Mouse (Mus musculus): ENCODE data around the gene Zic1. TPM values are rescaled to one million over a fixed set of nuclear protein-coding genes. Genes with fewer than 3 reads are reported as not detected.

Zic1 gene
- total RNA-seq, 2 experiments from 2014 or later: 0.47 to 3.9 TPM

- intact Hi-C loops (cut with DNase I; ENCODE audit: low total_unique reads): no loop called here
- no peak for DNase-seq
Measured at GRCm38 (mm10) chr9:91371011-91371410, 5.4 kb upstream of the Zic1 start.

- no peak for DNase-seq
- intact Hi-C loops (cut with DNase I; ENCODE audit: low total_unique reads): no loop called here
Measured at GRCm38 (mm10) chr9:91370191-91370708, 4.6 kb upstream of the Zic1 start.

- intact Hi-C loops (cut with DNase I; ENCODE audit: low total_unique reads): no loop called here
- no peak for DNase-seq
Measured at GRCm38 (mm10) chr9:91369293-91369991, 3.8 kb upstream of the Zic1 start.

- intact Hi-C loops (cut with DNase I; ENCODE audit: low total_unique reads): no loop called here
- no peak for DNase-seq
Measured at GRCm38 (mm10) chr9:91368946-91369292, 3.3 kb upstream of the Zic1 start.

GRCm38 (mm10) chr9:91368150-91368549 lies 2.5 kb upstream of the Zic1 start:
- intact Hi-C loops (cut with DNase I; ENCODE audit: low total_unique reads): no loop called here
- DNase-seq: no peak

- DNase-seq: no peak
- intact Hi-C loops (cut with DNase I; ENCODE audit: low total_unique reads): no loop called here
Measured at GRCm38 (mm10) chr9:91366999-91367811, 1.6 kb upstream of the Zic1 start.

GRCm38 (mm10) chr9:91366226-91366998 lies 802 bp upstream of the Zic1 start:
- intact Hi-C loops (cut with DNase I; ENCODE audit: low total_unique reads): no loop called here
- no peak for DNase-seq

GRCm38 (mm10) chr9:91364971-91365501 lies 574 bp downstream of the Zic1 start:
- DNase-seq: no peak
- intact Hi-C loops (cut with DNase I; ENCODE audit: low total_unique reads): no loop called here

GRCm38 (mm10) chr9:91364127-91364970 lies 1.3 kb downstream of the Zic1 start:
- intact Hi-C loops (cut with DNase I; ENCODE audit: low total_unique reads): no loop called here
- no peak for DNase-seq

- intact Hi-C loops (cut with DNase I; ENCODE audit: low total_unique reads): no loop called here
Measured at GRCm38 (mm10) chr9:91363814-91364126, 1.8 kb downstream of the Zic1 start.

GRCm38 (mm10) chr9:91363011-91363730 lies 2.4 kb downstream of the Zic1 start:
- intact Hi-C loops (cut with DNase I; ENCODE audit: low total_unique reads): no loop called here
- no peak for DNase-seq

More at GRCm38 (mm10) chr9:91363814-91364126, 1.8 kb downstream of the Zic1 start:
- DNase-seq: no peak

- no peak for DNase-seq
- intact Hi-C loops (cut with DNase I; ENCODE audit: low total_unique reads): no loop called here
Measured at GRCm38 (mm10) chr9:91361856-91362601, 3.6 kb downstream of the Zic1 start, which contains the start of gene Zic4. Zic4 (plus strand) TSS chr9:91362413.

- DNase-seq: no peak
- intact Hi-C loops (cut with DNase I; ENCODE audit: low total_unique reads): no loop called here
Measured at GRCm38 (mm10) chr9:91361033-91361855, 4.4 kb downstream of the Zic1 start.

GRCm38 (mm10) chr9:91360151-91361032 lies 5.2 kb downstream of the Zic1 start:
- intact Hi-C loops (cut with DNase I; ENCODE audit: low total_unique reads): no loop called here
- no peak for DNase-seq

- intact Hi-C loops (cut with DNase I; ENCODE audit: low total_unique reads): no loop called here
- DNase-seq: no peak
Measured at GRCm38 (mm10) chr9:91358851-91359687, 6.5 kb downstream of the Zic1 start.

All from gastrocnemius, postnatal 14 days (tissue).